Mouse (Mus musculus): ENCODE results near the gene Trmt112.
A peak's percentile ranks its signal among the peaks of the same experiment; 100 is the strongest.
"Not testable (repeated sequence)": the region's sequence is repeated elsewhere in the genome, so short reads cannot be mapped to it uniquely, and the experiment has no call there.

Gene Trmt112

GRCm38 (mm10) chr19:6909507-6910289, at the start of gene Trmt112, which contains the start of gene Prdx5:
Gene Trmt112, plus strand, starts transcription at chr19:6909698.
Gene Prdx5, minus strand, starts transcription at chr19:6910106.
- DNase-seq (ENCODE audit: extremely low read depth, insufficient read length, low spot score), result peak; percentile 92

DNA sequence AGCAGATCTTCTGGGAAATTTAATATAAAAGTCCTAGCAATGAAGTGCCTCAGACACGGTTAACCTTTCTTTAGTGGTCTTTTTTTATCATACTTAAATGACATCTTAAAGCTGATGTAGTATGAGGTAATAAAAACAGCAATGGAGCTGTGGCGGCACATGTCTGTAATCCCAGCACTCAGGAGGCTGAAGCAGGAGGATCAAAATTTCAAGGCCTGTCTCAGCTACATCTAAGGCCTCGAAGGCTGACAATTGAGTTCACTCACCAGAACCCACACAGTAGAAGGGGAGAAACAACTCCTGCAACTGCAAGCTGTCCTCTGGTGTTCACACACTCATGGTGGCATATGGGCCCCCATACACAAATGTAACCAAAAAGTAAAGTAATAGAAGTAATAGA, 49.5 kb upstream of the Trmt112 start:
- no peak for DNase-seq (ENCODE audit: extremely low read depth, insufficient read length, low spot score)

GRCm38 (mm10) chr19:6860706-6861105, 48.8 kb upstream of the Trmt112 start:
- no peak for DNase-seq (ENCODE audit: extremely low read depth, insufficient read length, low spot score)

GRCm38 (mm10) chr19:6861451-6861850, 48.0 kb upstream of the Trmt112 start:
- DNase-seq (ENCODE audit: extremely low read depth, insufficient read length, low spot score), result no peak

GRCm38 (mm10) chr19:6869355-6869754, 40.1 kb upstream of the Trmt112 start:
- DNase-seq (ENCODE audit: extremely low read depth, insufficient read length, low spot score), result peak; percentile 40

GRCm38 (mm10) chr19:6871574-6872271, 37.8 kb upstream of the Trmt112 start:
- peak; percentile 40 for DNase-seq (ENCODE audit: extremely low read depth, insufficient read length, low spot score)

DNA sequence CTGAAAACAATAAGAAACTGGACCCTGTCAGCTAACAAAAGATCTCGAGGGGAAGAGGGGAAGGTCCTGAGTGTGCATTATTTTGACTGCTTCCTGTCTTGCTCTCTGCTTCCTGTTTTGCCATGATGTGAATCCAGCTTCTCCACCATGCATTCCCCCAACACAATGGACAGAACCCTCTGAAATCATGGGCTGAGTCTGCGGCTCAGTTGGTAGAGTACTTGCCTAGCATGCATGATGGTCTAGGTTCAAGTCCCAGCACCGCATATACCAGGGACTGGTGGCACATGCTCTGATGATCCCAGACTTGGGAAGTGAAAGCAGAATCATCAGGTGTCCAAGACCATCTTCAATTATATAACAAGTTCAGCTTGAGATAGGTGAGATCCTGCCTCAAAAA, 36.8 kb upstream of the Trmt112 start:
- no peak for DNase-seq (ENCODE audit: extremely low read depth, insufficient read length, low spot score)

GRCm38 (mm10) chr19:6874257-6874656, 35.2 kb upstream of the Trmt112 start:
- DNase-seq (ENCODE audit: extremely low read depth, insufficient read length, low spot score), result peak; percentile 36

- DNase-seq (ENCODE audit: extremely low read depth, insufficient read length, low spot score), result no peak
Observed at GRCm38 (mm10) chr19:6875834-6876233, 33.7 kb upstream of the Trmt112 start.

DNA sequence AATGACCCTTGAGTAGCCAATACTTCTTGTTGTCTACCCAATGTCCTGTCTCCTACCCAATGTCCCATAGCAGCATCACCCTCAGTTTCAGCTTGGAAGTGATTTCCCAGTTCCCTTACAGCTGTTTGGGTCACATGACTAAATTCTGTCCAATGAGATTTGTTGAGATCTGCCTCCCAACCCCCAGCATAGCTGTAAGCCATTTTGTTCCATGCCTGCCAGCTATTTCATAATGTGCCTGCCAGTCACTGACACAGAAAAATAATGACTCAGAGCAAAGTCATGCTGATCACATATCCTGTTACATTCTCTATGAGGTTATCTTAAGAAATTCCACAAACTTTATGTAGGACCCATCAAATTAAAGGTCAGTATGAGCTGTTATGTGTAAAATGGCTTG, 32.7 kb upstream of the Trmt112 start:
- DNase-seq (ENCODE audit: extremely low read depth, insufficient read length, low spot score), result peak; percentile 63

DNA sequence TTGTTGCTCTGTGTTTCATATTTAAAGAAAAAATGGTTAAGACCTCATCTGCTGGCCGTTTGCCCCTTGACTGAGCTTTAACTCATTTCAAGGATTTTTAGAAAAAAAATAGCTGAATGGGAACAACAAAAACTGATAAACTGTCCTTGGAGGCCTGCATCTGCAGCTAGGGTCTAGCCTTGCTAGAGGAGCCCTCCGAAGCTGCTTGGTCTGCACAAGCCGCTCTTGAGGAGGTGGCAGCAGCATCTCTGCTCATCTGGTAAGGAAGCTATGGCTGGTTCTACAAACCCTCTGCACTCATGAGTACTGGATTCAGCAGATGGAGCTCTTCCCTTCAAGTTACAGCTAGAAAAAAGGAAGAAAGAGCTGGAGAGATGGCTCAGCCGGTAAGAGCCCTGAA, 31.5 kb upstream of the Trmt112 start:
- no peak for DNase-seq (ENCODE audit: extremely low read depth, insufficient read length, low spot score)

DNA sequence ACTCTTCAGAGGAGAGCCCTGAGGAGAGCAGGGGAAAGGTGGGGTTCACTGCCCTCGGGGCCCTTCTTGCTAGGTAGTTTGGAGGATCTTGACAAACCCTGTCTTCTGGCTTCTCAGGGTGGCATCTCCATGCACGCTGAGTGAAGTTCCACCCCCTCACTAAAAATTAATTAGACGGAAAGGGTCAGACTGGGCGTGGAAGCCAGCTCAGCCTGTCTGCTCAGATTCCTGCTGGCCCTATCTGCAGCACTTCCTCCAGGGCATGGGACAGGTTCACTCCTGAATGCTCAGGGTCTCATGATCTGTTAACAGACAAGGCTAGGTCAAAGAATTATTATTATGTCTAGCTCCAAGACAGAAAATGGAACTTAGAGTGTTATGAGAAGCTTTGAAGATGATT, 17.0 kb upstream of the Trmt112 start:
- no peak for DNase-seq (ENCODE audit: extremely low read depth, insufficient read length, low spot score)

DNA sequence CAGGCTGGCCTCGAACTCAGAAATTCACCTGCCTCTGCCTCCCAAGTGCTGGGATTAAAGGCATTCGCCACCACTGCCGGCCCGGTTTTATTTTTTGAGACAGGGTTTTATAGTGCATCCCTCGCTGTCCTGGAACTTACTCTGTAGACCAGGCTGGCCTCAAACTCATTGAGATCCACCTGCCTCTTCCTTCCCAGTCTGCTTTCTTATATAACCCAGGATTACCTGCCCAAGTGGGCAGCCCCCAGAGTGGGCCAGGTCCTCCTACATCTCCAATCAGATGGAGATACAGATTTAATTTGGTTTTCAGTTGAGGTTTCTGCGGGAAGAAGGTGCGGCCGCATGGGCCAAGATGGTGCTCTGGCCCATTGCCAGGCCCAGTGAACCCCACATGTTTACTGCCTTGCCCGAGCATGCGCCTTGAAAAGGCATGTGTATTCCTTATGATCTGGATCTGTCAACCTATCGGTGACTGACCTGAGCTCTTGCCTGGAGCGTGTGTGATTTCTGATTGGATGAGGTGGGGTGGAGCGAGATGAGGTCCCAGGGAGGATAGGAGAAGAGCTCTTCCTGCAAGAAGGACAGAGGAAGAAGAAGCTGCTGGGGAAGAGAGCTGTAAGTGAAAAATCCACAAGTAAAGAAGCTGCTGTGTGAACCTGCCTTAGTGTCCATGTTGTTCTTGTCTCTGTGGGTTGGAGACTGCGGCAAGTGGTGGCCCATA, 15.6 kb upstream of the Trmt112 start:
- DNase-seq (ENCODE audit: extremely low read depth, insufficient read length, low spot score), result no peak

DNA sequence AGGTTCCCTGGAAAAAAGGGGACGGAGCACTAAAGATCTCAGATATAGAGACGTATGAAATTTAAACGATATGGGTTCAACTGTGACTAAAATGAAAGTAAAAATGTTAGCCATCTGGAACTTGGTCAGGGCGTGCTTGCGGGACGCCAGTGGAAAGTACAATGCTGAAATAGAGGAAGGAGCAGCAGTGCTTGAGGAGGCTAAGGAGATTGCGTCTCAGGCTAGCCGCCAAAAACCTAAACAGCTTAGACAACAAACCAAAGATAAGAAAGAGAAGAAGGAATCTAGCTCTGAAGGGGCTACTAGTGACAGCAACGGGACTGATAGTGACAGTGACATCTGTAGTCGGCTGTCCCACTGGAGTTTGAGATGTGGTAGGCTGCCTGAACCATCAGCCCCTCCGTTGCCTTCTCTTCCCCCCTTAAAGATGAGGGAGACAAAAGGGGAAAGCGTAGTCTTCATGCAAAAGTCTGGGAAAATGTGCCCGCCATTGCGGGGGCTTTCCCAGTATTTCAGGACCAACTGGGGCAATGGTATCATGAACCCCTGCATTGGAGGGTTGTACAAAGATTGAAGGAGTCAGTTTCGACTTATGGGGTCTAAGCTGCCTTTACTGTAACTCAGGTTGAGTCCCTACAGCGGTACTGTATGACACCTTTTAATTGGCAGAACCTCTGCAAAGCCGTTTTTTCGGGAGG, 13.7 kb upstream of the Trmt112 start:
- not testable (repeated sequence) for DNase-seq (ENCODE audit: extremely low read depth, insufficient read length, low spot score)

DNA sequence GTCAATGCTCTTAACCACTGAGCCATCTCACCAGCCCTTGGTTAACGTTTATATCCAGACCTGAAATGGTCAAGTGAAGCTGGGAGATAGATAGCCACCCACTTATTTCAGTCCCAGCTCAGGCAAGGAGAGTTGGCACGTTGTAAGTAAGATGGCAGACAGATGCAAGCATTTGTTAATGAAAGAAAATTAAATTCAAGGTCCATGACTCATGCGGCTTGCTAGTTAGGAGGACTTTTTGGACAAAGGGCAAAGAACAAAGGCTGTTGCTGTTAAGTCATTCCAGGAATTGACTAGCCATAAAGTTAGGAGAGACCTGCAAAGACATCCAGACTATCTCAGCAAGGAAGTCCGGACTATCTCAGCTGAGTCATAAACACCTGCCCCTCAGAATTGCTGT, 9.9 kb upstream of the Trmt112 start:
- no peak for DNase-seq (ENCODE audit: extremely low read depth, insufficient read length, low spot score)

DNA sequence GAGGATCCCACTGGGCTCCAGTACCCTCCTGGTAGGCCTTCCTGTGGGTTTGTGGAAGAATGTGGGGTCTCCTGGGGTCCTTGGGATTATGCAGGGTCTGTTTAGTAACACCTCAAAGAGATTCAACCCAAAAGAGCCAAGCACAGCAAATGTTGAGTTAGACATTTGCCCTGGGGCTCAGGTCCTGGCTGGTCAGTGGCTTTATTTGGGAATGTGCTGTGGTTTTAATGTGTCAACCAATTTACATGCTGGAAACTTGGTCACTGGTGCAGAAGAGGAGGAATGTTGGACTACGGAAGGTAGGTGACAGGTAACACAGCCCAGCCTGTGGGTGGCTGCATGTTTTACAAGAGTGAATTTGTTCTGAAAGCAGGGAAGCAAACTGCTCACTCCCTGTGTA, 6.5 kb upstream of the Trmt112 start:
- DNase-seq (ENCODE audit: extremely low read depth, insufficient read length, low spot score), result no peak

DNA sequence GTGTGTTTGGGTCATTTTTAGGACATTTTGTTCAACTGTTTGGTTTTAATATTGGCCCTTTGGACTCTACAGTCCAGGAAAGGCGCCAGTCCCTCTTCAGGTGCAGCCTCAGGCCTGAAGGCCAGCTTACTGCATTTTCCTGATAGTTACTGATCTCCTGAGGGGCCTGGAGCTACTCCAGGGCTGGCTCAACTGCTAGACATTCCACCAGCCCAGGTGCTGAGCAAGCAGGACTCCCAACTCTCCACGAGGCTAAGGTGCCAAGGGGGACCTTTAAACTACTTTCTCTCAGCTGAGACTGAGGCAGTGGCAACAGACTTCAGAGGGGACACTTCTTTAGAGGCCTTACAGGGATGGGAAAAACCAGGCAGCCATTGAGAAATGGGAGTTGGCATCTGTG, 4.7 kb upstream of the Trmt112 start:
- DNase-seq (ENCODE audit: extremely low read depth, insufficient read length, low spot score), result no peak

- no peak for DNase-seq (ENCODE audit: extremely low read depth, insufficient read length, low spot score)
Observed at GRCm38 (mm10) chr19:6905498-6906159, 3.9 kb upstream of the Trmt112 start.

DNA sequence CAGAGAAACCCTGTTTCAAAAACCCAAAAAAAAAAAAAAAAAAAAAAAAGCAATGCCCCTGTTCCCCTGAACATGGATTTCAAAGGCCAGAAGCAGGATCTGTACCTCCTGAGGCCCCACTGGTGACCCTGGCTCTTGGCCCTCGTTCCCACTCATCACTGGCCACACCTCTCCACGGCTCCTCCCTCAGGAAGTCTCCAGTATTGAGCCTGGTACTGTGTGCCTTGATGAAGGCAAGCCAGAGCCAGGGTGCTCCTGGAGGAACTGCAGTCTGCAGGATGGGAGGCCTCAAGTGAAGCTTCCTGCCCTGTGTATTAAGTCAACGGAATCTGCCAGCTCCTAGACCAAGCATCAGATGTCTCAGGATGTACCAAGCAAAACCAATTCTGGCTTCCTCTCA, 3.3 kb upstream of the Trmt112 start:
- no peak for DNase-seq (ENCODE audit: extremely low read depth, insufficient read length, low spot score)

DNA sequence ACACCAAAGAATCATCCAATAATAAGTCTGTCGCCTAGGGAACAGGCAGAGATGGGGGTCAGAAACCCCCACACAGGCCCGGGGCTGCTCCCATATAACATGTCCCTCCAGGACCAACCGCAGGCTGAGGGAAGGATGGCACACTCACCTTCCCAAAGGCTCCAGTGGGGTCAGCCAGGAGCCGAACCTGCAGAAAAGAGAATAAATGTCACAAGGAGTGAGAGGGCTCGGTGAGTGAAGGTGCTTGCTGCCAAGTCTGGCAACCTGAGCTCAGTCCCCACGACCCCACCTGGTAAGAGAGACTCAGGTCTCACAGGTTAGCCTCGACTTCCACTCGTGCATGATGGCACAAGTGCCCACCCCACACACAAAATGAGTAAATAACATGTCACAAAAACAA, 2.4 kb upstream of the Trmt112 start:
- DNase-seq (ENCODE audit: extremely low read depth, insufficient read length, low spot score), result no peak
